Mouse (Mus musculus): ENCODE results near the gene Gm2237. TPM values are rescaled to one million over a fixed set of nuclear protein-coding genes. Genes with fewer than 3 reads are reported as not detected.
"Not testable (repeated sequence)": the region's sequence is repeated elsewhere in the genome, so short reads cannot be mapped to it uniquely, and the experiment has no call there.

The Gm2237 gene
- 4.6 and 4.8 TPM in 2 replicates for polyA plus RNA-seq (2014; fragmentation: Nextera tagmentation; extraction: Ambion mirVana)

DNA sequence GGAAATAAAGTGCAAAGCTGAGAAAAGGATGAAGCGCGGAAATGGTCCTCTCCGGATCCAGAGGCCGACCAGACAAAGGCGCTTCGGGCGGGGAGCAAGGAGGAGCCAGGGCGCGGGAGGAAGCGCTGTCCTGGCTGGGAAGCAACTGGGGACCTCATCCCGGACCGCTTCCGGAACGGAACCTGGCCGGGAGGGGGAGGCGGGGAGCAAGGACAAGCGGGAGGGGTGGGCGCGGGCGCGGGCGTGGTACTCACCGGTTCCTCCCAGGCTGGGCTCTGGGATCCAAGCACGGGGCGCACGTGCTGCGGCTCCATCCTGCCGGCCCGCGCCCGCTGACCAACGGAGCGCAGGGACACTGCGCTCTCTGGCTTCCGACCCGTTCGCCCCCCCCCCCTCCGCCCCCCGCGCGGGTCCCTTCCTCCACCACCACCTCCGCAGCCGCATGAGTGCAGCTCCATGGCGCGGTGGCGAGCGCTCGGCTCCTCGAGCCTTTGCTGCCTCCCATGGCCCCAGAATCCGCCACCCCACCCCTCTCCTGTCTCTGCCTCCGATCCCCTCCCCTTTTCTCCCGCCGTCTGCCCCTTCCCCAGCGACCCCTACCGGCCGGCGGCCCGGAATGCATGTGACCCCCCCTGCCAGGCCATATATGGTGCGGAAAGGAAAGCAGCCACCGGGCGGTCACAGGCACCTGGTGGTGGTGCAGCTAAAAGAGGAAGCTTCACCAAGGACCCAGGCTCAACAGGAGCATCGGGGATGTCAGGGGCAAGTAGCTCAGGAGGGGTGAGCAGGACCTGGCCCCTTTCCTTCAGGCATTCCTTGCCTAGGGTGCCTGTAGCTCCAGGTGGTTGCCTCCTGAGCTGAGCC, at the start of gene Gm2237:
Gm2237 (minus strand) TSS at position 332 of the 864 bp plus-strand sequence.
- H3K27ac ChIP-seq (ENCODE audit: low read length); H3K27me3 ChIP-seq (ENCODE audit: control insufficient read depth, insufficient read depth, low read length); H3K9me3 ChIP-seq (ENCODE audit: control insufficient read depth, low read depth, low read length); H3K4me1 ChIP-seq (ENCODE audit: control insufficient read depth, insufficient read depth, low read length); ATAC-seq (ENCODE audit: insufficient number of reproducible peaks, insufficient read depth, low FRiP score, low read depth); H3K36me3 ChIP-seq (ENCODE audit: control insufficient read depth, insufficient read depth, low read length): not testable (repeated sequence)
- peak within 1 kb of the TSS; percentile 38 for H3K4me3 ChIP-seq (ENCODE audit: low read depth, low read length)
- 0 out of 2 replicates have a peak within 1 kb of the TSS, but pooled peaks have one; percentile 33 for H3K9ac ChIP-seq (replicated peaks; ENCODE audit: low read depth, low read length)
- WGBS, result 0% methylated on average over 15 of the region's 62 CpGs
- peak within 1 kb of the TSS; percentile 27 for H3K4me2 ChIP-seq (replicated peaks; ENCODE audit: low read depth, low read length)

DNA sequence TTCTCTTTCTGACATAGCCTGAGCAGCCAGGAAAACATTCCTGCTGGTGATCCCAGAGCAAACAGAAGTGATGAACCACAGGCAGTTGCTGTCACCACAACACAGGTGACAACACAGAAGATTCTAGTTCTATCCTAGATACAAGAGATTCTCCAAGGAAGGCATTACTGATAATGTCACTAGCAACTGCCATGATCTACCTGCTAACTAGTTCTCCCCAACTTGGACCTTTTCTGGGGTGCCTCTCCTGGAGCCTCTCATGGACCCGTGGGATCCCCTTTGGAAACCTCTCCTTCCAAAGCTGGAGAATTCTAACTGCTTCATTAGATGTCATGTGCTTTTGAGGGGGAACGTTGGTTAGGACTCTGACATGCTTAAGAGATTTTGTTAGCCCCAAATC, 17.5 kb upstream of the Gm2237 start, which contains the start of gene Gm5458:
Gm5458 (minus strand) TSS at position 101 of the 400 bp plus-strand sequence.
- 78% methylated on average over 1 of the region's 2 CpGs for WGBS
- not testable (repeated sequence) for H3K36me3 ChIP-seq (ENCODE audit: control insufficient read depth, insufficient read depth, low read length); H3K4me1 ChIP-seq (ENCODE audit: control insufficient read depth, insufficient read depth, low read length); ATAC-seq (ENCODE audit: insufficient number of reproducible peaks, insufficient read depth, low FRiP score, low read depth); H3K9me3 ChIP-seq (ENCODE audit: control insufficient read depth, low read depth, low read length); H3K4me2 ChIP-seq (replicated peaks; ENCODE audit: low read depth, low read length); H3K27me3 ChIP-seq (ENCODE audit: control insufficient read depth, insufficient read depth, low read length); H3K9ac ChIP-seq (replicated peaks; ENCODE audit: low read depth, low read length); H3K4me3 ChIP-seq (ENCODE audit: low read depth, low read length); H3K27ac ChIP-seq (ENCODE audit: low read length)

- ATAC-seq (ENCODE audit: insufficient number of reproducible peaks, insufficient read depth, low FRiP score, low read depth); H3K27ac ChIP-seq (ENCODE audit: low read length); H3K9me3 ChIP-seq (ENCODE audit: control insufficient read depth, low read depth, low read length); H3K9ac ChIP-seq (replicated peaks; ENCODE audit: low read depth, low read length); H3K27me3 ChIP-seq (ENCODE audit: control insufficient read depth, insufficient read depth, low read length); H3K4me3 ChIP-seq (ENCODE audit: low read depth, low read length); H3K4me1 ChIP-seq (ENCODE audit: control insufficient read depth, insufficient read depth, low read length); H3K36me3 ChIP-seq (ENCODE audit: control insufficient read depth, insufficient read depth, low read length); H3K4me2 ChIP-seq (replicated peaks; ENCODE audit: low read depth, low read length): not testable (repeated sequence)
- 93% methylated on average over 1 of the region's 3 CpGs for WGBS
Measured at GRCm38 (mm10) chr14:19549863-19550262, 35.1 kb downstream of the Gm2237 start, which contains the start of gene Gm2244. Gene Gm2244 (minus strand): TSS chr14:19549963.

Other genes starting within 250 kb of the Gm2237 start
- gene Gm21738, start 166.2 kb downstream of the Gm2237 start, polyA plus RNA-seq (2014; fragmentation: Nextera tagmentation; extraction: Ambion mirVana), result 0.71 and 0.77 TPM in 2 replicates
- gene Gm2244, start 35.2 kb downstream of the Gm2237 start, polyA plus RNA-seq (2014; fragmentation: Nextera tagmentation; extraction: Ambion mirVana), result not detected in 2 replicates
- not detected in 2 replicates for gene Gm5458, start 17.4 kb upstream of the Gm2237 start, polyA plus RNA-seq (2014; fragmentation: Nextera tagmentation; extraction: Ambion mirVana)
- gene Nid2, start 166.1 kb upstream of the Gm2237 start, polyA plus RNA-seq (2014; fragmentation: Nextera tagmentation; extraction: Ambion mirVana), result 81.2 and 90.5 TPM in 2 replicates
- gene Rtraf, start 238.7 kb upstream of the Gm2237 start, polyA plus RNA-seq (2014; fragmentation: Nextera tagmentation; extraction: Ambion mirVana), result 218 and 227 TPM in 2 replicates

Measured in stomach, embryonic 14.5 days (tissue).